Mouse (Mus musculus) embryo, embryonic 11.5 days (tissue): ENCODE data around the gene Ap1g1.

Experiments
- DNase-seq: peaks from one replicate; pipeline ENCODE4 v3.0.0-alpha.2; 2012; ENCODE audit warnings: low read depth, low spot score

The Ap1g1 gene

GRCm38 (mm10) chr8:109780548-109780947 lies 2.2 kb downstream of the Ap1g1 start:
- DNase-seq, result no peak

DNA sequence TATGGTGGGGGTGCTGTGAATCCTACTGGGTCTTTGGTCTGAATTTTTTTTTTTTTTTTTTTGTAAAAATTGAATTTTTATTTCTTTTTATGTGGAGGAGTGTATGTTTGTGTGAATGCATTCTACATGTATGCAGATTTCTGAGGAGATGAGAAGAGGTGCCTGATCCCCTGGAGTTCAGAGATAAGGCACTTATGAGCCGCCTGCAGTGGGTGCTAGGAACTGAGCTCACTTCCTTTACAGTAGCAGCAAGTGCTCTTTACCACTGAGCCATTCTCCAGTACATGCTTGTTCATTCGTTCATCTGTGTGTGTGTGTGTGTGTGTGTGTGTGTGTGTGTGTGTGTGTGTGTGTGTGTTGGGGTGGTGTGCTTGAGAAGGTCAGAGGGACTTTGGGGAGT lies 12.6 kb downstream of the Ap1g1 start:
- no peak for DNase-seq

GRCm38 (mm10) chr8:109795166-109795565 lies 16.8 kb downstream of the Ap1g1 start:
- DNase-seq, result no peak

GRCm38 (mm10) chr8:109798721-109799120 lies 20.4 kb downstream of the Ap1g1 start:
- no peak for DNase-seq

- no peak for DNase-seq
These were observed 20.9 kb downstream of the Ap1g1 start for GRCm38 (mm10) chr8:109799245-109799644.

DNA sequence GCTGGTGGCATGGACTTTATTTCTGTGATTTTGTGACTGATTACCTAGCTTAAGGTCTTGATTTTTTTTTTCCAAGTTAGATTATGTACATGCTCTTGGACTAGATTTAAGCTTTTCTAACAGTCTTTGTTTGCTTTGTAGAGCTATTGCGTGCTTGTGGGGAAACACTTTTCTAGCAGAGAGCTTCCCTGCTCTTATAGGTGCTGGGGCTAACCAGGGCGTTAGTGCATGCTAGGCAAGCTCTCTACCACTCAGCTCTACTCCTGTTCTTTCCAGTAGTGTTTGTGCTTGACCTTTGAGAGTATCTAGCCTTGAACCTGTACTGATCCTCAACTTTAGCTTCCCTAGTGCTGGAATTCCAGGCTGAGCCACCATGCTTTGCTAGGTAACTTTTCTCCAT lies 22.0 kb downstream of the Ap1g1 start:
- DNase-seq, result no peak

DNA sequence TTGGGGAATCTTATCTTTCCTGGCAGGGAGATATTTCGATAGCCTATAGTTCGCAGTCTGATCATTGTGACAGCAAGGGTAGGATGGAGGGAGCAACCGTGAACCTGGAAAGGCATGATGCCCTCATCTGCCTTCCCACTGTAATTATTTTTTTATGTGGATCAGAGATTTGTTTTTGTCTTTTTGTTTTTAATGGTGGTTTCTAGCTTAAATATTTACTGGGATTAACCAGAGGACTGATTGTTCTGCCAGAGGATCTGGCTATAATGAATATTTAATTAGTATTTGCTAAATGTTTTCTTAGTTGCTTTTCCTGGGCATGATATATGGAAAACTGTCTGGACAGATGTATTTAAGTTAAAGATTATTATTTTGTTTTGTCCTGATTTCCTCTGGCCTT lies 24.9 kb downstream of the Ap1g1 start:
- no peak for DNase-seq

- DNase-seq, result no peak
These were observed 25.4 kb downstream of the Ap1g1 start for GRCm38 (mm10) chr8:109803801-109804200.

GRCm38 (mm10) chr8:109806522-109806921 lies 28.2 kb downstream of the Ap1g1 start:
- no peak for DNase-seq

DNA sequence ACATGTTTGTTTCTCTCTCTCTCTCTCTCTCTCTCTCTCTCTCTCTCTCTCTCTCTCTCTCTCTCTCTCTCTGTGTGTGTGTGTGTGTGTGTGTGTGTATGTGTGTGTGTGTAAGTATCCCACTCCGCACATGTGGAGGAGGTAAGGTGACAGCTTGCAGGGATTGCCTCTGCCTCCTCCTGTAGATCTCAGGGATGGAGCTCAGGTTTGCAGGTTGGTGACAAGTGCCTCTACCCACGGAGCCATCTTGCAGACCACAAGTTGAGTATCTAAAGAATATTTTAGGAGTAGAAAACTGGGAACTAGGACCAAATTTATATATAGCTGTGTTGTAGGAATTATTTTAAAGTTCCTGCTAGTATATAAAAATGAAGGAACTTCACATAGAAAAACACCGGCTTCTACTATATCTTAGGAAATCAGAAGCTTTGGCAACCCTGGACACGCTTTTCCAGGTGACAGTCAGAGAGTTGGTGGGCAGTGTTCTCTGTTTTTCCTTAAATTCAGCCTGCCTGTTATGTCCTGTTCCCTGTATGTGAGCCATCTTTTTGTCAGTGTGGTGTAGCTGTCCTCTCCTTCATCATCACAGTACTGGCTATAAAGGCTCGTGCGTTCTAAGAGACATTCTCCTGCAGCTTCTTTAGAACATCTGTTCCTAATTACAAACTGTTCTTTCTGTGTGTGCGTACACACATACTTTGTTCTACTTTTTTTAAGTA lies 29.2 kb downstream of the Ap1g1 start:
- no peak for DNase-seq

- DNase-seq, result no peak
These were observed 29.7 kb downstream of the Ap1g1 start for GRCm38 (mm10) chr8:109808120-109808447.

DNA sequence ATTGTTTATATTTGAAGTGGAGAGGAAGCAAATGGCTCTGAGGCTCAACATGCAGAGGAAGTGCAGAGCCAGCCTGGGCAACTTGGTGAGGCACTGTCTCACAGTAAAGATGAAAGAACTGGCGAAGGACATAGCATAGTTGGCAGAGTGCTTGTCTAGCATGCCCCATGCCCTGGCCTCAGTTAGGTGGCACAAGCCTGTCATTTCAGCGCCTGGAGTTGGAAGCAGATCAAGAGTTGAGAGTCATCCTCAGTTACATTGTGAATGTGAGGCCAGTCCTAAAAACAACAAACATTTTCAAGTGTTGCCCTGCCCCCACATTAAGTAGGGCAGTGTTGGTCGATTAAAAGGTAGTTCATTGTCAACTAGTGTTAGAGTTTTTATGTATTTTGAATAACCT lies 32.1 kb downstream of the Ap1g1 start:
- DNase-seq, result no peak

GRCm38 (mm10) chr8:109815268-109815667 lies 36.9 kb downstream of the Ap1g1 start:
- no peak for DNase-seq

DNA sequence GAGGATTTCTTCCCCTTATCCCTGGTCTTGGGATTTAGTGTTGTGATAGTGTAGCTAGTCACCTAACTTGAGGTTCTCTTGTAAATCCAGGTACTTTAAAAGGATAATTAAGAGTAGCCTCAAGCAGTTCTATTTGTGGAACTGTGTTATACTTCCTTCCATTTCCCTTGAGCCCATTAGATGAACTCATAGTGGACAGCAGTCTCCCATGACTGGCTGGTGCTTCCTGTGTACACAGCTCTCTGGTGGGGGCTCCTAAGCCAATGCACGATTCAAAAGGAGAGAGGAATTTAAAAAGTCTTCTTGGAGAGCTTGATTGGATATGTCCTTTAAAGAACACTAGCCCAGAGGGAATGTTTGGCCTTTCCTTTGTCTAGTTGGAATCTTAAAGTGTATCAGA lies 39.6 kb downstream of the Ap1g1 start:
- DNase-seq, result no peak

GRCm38 (mm10) chr8:109823561-109823960 lies 45.2 kb downstream of the Ap1g1 start:
- DNase-seq, result no peak

GRCm38 (mm10) chr8:109839822-109840221 lies 61.5 kb downstream of the Ap1g1 start:
- DNase-seq, result no peak

GRCm38 (mm10) chr8:109842468-109842867 lies 64.1 kb downstream of the Ap1g1 start:
- DNase-seq, result no peak

- DNase-seq, result no peak
These were observed 69.5 kb downstream of the Ap1g1 start for GRCm38 (mm10) chr8:109847866-109848265.

- no peak for DNase-seq
These were observed 70.6 kb downstream of the Ap1g1 start for GRCm38 (mm10) chr8:109848981-109849380.

- peak; percentile 54 for DNase-seq
These were observed 75.1 kb downstream of the Ap1g1 start for GRCm38 (mm10) chr8:109853423-109853822.

DNA sequence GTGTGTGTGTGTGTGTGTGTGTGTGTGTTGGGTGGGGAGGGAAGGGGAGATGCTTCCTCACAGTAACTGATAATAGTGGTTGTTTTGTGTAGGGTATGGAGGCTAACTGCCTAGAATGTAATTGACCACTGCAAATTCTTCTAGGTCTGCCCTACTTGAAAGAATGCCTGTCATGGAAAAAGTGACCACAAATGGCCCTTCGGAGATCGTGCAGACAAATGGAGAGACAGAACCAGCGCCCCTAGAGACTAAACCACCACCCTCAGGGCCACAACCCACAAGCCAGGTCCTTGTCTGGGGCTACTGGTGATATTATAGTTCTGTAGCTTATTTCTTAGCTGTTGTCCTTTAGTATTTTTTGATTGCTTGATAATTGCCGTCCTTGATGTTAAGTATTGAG lies 76.2 kb downstream of the Ap1g1 start:
- DNase-seq, result no peak

- DNase-seq, result no peak
These were observed 77.1 kb downstream of the Ap1g1 start for GRCm38 (mm10) chr8:109855451-109855850.

GRCm38 (mm10) chr8:109863398-109863797 lies 85.0 kb downstream of the Ap1g1 start:
- no peak for DNase-seq

DNA sequence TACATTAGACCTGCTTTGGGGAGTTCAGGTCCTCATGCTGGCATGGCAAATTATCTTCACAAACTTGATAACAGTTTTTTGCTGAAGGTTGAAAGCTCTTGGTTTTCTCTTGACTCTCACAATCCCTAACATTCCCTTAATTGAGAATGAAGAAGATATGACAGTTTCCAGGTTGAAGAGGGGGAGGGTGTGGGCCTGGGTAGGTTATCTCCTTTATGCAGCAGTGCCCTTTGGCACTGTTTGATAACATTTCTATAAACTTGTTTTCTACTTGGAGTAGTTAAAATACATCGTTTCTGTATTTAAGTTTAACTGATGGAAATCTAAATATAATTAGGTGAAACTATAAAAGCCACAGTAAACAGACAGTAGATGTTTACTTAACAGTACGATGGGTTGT lies 86.4 kb downstream of the Ap1g1 start:
- DNase-seq, result no peak
